Mouse (Mus musculus) right cerebral cortex, postnatal 36 days (tissue): Measurements from ENCODE around the gene Nxn.

Experiments used
- DNase-seq, 2 experiments: peaks; one replicate each; pipeline ENCODE4 v3.0.0; 2022; ENCODE audit warnings: low spot score in 2 of 2, mixed read lengths in 1 of 2

The Nxn gene

GRCm38 (mm10) chr11:76398798-76399586 is at the start of gene Nxn:
Gene Nxn (minus strand): TSS chr11:76399140.
- DNase-seq: peak; percentile 60 to 72

- no peak for DNase-seq
These were observed 47.3 kb upstream of the Nxn start for GRCm38 (mm10) chr11:76446251-76446650.

- no peak for DNase-seq
These were observed 46.5 kb upstream of the Nxn start for GRCm38 (mm10) chr11:76445459-76445858.

GRCm38 (mm10) chr11:76439666-76440065 is 40.7 kb upstream of the Nxn start:
- peak; percentile 43 to 69 for DNase-seq

GRCm38 (mm10) chr11:76436864-76437437 is 38.0 kb upstream of the Nxn start:
- no peak for DNase-seq

- DNase-seq: no peak
These were observed 37.1 kb upstream of the Nxn start for GRCm38 (mm10) chr11:76436009-76436408.

GRCm38 (mm10) chr11:76429966-76430631 is 31.2 kb upstream of the Nxn start:
- no peak for DNase-seq

GRCm38 (mm10) chr11:76429556-76429955 is 30.6 kb upstream of the Nxn start:
- no peak for DNase-seq

- DNase-seq: no peak
These were observed 30.1 kb upstream of the Nxn start for GRCm38 (mm10) chr11:76429046-76429445.

GRCm38 (mm10) chr11:76427781-76428180 is 28.8 kb upstream of the Nxn start:
- peak in 1 of 2 experiments; percentile 65 for DNase-seq

- DNase-seq: no peak
These were observed 26.8 kb upstream of the Nxn start for GRCm38 (mm10) chr11:76425749-76426148.

GRCm38 (mm10) chr11:76420896-76421295 is 22.0 kb upstream of the Nxn start:
- DNase-seq: no peak

GRCm38 (mm10) chr11:76419179-76419578 is 20.2 kb upstream of the Nxn start:
- DNase-seq: no peak

GRCm38 (mm10) chr11:76418423-76418822 is 19.5 kb upstream of the Nxn start:
- peak in 1 of 2 experiments; percentile 62 for DNase-seq

GRCm38 (mm10) chr11:76415985-76416384 is 17.0 kb upstream of the Nxn start:
- DNase-seq: no peak

- DNase-seq: no peak
These were observed 16.1 kb upstream of the Nxn start for GRCm38 (mm10) chr11:76415001-76415400.

GRCm38 (mm10) chr11:76413202-76413601 is 14.3 kb upstream of the Nxn start:
- no peak for DNase-seq

- peak in 1 of 2 experiments; percentile 45 for DNase-seq
These were observed 11.9 kb upstream of the Nxn start for GRCm38 (mm10) chr11:76410826-76411225.

GRCm38 (mm10) chr11:76406702-76407583 is 8.0 kb upstream of the Nxn start, which contains the start of gene Timm22:
Gene Timm22 (plus strand): TSS chr11:76406952.
- DNase-seq: peak; percentile 97 to 98

- no peak for DNase-seq
These were observed 6.8 kb upstream of the Nxn start for GRCm38 (mm10) chr11:76405626-76406264.

- no peak for DNase-seq
These were observed 6.2 kb upstream of the Nxn start for GRCm38 (mm10) chr11:76405113-76405512.
